Mouse (Mus musculus) ovary, adult 18-20 months (tissue): ENCODE results near the gene Mpz.

Experiments
- DNase-seq: peaks from one replicate; pipeline ENCODE4 v3.0.0; 2022; ENCODE audit warnings: low spot score, mixed read lengths

Mpz gene

DNA sequence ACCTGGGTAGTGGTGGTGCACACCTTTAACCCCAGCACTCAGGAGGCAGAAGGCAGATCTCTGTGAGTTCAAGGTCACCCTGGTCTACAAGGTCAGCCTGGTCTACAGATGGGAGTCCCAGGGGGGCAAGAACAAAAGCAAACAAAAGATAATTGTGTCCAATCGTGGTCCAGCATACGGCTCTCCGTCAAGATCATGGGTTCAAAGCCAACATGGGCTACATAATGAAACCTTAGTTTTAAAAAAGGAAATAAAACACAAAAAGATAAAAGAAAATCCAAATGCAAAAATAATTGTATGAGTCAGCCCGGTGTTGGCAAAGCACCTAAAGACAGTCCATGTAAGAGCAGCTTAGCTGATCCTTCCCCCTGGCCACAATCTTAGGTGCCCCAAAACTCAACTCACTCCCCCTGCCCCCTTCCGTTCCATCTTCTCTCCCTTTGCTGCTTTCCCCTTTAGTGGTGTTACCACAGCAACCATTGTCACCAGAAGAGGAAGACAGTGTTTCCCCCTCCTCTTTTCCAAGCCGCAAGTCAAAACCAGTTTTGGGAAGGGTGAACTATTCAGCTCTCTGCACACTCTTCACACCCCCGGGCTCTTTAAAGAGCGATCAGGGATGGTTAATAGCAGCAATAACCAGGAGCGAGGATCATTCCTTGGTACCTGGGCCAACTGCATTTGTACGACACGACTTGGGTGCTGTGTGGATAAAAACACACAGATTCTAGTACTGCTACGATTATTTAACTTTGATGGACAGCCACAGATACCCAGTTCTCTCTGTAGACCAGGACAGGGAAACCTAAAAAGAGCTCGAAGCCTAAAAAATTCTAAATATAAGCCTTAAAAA is 37.6 kb downstream of the Mpz start:
- DNase-seq = no peak

DNA sequence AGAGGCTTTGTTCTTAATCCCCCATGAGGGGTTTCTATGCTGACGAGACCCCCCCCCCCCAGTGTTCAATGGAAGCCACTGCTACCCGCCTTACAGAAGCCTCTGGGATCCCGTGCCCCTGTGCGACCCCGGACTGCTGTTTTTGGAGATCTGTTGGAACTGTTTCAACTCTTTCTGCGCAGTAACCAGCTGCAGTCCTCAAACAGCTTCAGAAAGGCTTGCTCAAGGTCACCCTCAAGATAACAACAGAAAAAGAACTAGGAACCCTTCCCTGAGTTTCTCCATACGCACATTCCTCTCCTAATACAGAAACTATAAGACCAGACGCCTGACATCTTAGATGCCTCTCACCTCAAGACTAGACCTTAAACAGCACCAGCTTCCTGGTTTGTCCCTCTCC is 38.5 kb downstream of the Mpz start:
- peak; percentile 60 for DNase-seq

DNA sequence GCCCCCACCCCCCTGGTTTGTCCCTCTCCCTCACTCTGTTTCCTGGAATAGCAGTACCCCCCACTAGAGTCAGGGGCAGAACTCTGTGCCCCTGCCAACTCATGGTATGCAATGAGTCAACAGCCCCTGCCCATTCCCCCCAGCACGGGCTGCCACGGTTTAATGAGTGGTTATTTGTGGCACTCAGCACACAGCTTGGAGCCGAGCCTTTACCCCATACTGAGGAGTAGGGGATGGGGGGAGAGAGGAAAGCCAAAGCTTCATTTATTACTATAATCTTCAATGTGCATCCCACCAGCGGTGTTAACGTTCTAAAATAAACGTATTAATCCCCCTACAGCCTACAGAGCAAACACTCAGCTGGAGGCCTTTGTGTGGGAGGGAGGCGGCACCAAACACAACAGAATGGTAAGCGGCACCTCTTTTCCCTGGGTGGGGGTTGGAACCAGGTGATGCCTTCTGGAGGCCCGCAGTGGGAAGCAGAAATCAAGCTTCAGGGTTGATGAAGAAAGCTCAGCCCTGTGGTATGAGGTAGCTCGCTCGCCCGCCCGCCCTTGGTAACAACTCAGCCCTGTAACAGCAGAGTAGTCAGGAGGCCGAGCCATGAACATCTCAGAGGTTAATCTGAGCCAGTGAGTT is 39.1 kb downstream of the Mpz start:
- DNase-seq = peak; percentile 55

DNA sequence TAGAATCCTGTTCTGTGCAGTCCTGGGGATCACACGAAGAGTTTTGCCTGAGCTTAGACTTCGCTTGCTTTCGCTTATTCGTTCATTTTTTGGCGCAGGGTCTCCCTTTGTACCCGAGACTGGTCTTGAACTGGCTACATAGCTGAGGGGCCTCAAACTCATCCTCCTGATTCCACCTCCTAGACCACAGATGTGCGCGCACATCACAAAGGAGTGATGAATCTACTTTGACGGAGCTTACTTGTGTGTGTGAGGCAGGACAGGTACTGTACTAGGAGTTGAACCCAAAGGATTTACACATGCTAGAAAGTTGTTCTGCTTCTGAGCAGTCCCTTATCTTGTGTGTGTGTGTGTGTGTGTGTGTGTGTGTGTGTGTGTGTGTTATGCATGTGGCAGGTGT is 40.3 kb downstream of the Mpz start:
- DNase-seq = no peak

DNA sequence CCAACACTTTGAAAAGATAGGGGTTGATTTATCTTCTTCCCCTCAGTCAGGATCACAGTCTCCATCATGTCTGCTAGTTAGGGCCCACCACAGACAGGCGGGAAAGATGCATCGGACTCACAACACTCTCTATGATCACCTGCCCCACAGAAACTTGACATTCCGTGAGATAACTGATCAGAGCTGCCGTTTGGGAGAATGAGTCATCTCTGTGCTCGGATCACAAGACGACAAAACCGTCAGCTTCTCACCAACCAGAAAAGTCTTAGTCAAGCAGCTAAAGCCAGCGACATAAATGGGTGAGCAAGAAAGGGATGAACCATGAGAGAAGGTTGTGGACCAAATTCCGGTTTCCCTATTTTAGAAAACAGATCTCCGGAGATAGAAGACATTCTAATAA is 41.8 kb downstream of the Mpz start:
- DNase-seq = no peak

DNA sequence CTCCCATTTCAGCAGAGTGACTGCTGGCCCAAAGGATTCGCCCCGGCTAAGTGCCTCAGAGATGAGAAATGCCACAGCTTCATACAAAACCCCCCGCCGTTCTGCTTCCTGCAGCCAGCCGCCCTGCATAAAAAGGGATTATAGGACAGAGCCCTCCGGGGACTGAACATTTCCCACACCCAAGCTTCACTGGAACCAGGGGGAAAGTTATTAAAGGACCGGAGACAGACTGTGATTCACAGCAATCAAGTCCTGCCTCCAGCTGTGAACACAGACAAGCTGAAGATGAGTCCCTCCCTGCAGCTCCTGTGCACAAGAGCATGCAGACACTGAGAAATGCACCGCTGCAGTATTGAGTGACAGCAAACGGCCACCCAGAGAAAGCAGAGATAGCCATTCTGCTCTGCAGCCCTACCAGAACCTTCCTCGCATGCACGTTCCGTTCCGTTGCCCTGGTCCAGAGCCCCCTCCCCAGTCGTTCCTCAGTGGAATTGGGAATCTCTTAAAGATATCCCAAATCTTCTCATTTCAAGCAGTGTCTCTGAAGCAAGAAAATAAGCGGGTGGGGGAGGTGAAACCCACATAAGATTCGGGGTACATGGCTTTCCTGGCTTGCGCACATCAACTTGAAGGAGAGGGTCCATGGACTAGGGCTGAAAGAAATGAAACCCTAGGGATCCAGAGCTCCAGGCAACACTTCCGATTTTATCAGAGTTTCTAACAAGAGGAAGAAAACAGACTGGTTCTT is 42.8 kb downstream of the Mpz start:
- DNase-seq = no peak

DNA sequence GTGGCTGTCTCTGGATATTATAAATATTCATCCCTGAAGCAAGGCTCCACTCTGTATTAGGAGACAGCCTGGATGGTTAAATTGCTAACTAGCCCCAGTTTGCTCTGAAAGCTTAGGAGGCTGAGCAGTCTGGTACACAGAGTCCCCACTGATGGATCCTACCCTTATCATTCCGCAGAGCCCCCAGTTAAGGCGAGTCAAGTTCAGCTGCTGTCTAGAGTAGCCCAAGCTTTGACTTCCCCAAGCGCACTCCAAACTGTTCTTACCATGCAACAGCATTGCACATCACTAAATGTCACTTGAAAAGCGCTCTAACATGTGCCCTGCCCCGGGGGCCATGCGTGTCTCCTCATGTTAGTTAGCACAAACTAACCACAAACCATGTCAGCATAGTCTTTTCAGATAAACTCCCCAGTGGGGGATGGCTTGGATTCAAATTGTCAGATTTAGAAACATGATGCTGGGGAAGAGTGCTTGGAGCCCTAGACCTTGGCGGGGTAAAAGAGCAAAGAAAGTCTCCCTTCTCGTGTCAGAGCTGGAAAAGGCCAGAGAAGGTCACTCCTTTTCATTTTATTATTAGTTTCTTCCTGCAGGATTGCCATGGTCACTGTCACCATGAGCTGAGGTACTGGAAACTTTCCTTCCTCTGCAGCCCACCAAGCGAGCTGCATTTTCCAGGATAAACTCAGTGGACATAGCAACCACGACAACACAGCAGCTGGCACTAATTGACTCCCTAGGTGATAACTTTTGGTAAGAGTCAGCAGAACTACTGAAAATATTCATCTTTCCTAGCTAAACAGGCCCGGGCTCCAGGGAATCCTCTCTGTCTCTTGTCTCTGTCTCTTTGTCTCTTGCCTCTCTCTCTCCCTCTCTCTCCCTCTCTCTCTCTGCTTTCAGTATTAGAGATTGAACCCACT is 43.7 kb downstream of the Mpz start:
- DNase-seq = no peak

DNA sequence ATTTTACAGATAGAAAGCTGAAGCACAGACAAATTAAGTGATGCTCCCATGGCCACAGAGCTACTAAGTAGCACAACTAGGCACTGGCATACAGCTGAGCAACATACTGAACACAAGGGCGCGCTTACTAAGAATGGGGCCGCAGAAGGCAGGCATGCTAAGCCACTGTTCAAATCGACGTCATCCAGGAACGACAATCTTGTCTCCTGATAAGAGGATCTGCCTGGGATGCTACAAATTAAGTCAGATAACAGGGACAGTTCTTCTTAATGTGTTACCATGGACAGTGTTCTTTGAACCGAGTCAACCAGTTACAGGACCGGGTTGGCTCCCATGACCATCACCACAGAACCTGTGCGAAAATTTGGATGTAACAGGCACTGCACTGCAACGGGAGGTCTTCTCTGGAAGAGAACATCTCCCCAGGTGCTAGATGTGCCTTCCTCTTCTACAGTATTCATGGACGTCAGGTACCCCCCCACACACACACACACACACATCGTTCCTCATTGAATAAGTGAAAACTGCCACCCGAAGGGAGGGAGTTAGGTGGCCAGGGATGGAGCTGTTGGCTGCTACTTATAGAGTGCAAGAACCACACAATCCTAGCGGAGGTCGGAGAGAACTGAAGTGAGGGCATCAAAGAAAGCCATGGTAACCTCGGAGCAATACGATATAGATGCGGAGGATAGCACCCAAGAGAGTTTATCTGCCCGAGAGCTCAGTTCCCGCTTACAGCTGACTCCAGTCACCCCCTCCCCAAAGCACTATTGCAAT is 44.7 kb downstream of the Mpz start:
- DNase-seq = no peak

DNA sequence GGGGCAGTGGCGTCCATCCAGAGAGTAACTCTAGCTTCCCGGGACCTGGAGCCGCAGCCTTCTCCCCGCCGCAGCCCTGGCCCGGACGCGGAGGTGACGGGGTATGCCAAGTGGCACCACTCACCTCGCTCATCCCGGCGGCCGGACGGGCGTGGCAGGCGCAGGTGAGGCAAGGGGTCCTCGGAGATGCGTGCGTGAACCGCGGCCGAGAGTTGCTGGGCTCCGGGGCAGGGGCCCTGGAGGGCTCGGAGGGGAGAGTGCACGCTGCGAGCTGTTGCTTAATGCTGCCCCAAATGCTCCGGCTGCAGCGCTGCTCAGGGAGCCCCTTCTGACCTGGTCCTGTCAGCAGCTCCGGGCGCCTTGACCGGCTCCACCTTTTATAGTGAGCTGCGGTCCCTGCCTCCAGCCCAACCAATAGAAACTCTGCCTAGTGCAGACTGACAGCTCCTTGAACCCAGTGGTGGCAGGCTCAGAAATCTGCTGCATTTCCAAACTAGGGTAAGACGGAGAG is 45.4 kb downstream of the Mpz start, which contains the start of gene Pcp4l1:
Pcp4l1 (minus strand) TSS at position 382 of the 511 bp plus-strand sequence.
- peak; percentile 71 for DNase-seq

DNA sequence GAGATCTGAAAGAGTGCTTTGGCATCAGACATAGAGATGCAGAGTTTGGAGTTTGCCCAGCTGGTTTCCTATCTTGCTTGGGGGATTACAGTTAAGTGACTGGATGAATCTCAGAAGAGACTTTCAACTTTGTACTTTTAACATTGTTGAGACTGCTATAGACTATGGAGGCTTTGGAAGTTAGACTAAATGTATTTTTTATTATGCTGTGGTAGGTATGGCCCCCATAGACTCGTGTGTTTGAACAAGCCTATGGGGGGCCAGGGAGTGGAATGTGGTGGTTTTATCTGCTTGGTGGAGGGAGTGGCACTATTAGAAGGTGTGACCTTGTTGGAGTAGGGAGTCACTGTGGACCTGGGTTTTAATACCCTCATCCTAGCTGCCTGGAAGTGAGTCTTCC is 49.0 kb downstream of the Mpz start:
- DNase-seq = no peak

DNA sequence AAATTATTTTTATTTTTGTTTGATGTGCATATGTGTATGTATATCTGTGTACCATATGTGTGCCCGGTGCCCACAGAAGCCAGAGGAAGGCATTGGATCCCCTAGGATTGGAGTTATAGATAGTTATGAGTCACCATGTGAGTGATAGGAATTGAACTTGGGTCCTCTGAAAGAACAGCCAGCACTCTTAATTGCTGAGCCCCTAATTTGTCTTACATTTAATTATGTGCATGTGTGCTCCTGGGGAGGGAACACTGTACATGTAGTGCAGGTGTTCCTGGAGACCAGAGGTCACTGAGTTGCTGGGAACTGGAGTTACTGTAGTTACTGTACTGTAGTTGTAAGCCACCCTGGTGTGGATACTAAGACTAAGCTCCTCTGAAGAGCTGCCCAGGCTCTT is 50.3 kb downstream of the Mpz start:
- no peak for DNase-seq

DNA sequence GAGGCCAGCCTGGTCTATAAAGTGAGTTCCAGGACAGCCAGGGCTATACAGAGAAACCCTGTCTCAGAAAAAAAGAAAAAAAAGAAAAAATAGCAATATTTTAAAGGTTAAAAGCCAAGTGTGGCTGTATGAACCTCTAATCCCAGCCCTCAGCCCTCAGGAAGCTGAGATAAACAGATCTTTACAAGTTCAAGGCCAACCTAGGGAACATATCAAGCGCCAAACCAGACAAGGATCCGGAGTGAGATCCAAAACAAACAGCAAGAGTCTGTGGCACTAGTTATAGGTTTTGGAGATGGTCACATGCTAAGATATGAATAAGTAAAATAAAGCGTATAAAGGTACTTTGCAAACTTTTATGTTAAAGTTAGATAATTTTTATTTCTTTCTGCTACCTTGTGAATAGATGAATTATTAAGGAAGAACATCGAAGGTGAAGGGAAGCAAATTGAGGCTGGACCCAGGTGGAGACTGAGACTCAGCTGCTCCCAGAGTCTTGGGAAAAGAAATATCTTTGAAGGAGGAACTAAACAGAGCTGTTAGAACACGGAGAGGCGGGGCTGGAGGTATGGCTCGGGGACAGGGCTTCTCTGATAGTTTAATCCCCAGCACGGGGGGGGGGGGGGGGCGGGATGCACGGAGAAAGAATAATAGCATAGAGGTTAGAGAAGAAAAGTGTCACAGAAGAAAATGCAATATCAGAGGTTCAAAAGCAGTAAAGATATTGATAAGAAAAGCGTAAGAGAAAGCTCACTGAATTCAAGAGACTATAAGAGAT is 53.1 kb downstream of the Mpz start:
- DNase-seq = no peak

DNA sequence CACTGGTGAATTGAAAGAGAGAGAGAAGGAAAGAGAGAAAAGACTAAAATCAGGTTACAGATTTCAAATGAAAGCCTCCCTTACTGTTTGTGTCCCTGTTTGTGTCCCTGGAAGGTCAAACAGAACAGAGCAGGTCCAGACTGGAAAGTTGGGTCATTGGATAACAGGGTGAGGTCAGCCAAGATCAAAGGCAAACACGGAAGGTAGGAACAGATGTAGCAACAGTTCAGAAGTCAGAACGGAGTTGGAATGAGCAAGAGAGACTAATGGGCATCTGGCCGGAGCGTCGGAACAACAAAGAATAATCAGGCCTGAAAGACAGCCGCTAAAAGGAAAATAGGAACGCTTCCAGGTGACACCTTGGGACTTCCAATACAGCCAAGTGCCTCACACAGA is 53.7 kb downstream of the Mpz start:
- no peak for DNase-seq

DNA sequence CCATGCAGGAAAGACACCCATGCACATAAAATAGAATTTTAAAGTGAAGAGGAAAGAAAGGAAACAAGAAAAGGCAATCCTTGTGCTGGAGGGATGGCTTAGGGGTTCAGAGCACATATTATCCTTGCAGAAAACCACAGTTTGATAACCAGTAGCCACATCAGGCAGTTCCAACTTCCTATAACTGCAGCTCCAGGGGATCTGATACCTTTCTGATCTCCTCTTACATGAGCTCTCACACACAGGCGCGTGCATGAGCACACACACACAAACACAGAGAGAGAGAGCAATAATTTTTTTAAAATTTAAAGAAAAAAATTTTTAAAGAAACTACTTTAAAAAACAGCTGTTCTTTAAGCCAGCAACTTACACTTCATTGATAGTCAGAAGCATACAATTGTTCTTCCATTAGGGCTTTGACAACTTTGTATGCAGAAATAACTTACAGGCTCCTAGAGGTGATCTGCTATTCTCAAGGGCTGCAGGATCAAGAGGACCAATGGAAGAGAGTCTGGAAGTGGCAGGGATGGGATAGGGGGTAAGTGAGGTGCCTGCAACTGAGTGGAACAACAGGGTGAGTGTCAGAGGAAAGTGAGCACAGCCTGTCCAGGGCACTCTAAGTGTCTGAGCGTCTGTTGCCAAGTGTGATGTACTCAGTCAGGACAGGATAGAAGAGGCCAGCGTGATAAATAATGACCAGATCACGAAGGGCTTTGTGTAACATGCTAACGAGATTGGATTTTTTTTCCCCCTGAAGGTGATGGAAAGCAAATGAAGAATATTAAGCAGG is 55.4 kb downstream of the Mpz start:
- no peak for DNase-seq

DNA sequence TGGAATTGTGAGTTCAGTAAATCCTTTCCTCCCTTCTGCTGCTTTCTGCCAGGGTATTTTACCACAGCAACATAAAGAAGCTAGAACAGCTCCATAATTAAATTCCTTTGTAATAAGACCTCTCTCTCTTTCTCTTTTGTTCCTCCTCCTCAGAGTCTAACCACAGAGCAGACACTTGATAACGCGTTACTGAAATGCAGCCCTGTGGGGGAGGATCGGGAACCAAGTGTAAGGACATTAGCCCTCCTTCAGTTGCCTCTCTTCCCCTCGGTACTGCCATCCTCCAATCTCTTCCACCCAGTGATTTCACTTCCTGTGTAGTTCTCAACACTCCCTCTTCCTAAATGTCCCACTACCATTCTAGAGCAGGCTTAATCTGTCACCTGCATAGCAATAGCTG is 58.9 kb downstream of the Mpz start:
- DNase-seq = no peak
